Mouse (Mus musculus): Measurements from ENCODE around the gene Nlk.

DNA sequence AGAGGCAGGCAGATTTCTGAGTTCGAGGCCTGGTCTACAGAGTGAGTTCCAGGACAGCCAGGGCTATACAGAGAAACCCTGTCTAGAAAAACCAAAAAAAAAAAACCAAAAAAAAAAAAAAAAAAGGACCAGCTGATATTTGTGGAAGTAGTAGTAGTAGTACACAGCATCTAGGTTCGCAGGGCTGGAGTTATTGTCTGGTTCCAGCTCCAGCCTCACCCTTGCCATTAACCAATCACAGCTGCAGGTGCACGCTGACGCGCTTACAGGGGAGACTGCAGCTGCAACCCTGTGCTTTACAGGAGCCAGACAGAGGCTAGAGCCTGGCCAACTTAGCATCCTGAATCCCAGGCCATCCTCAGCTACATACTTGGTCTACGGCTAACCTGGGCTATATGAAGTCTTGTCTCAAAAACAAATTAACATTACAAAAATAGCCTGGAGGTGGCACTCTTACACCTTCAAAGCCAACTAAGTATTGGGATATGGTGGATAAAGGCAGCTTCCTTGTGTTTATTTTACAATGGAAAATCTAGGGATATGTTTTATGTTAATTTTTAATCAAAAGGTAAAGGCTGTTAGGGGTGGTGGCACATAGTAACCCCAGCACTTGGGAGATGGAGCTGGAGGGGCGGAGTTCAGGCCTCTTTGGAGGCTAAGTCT, 152.6 kb downstream of the Nlk start:
- TF ChIP-seq GATA1 (IDR thresholded peaks at IDR 0.05; ENCODE audit: borderline replicate concordance, low read length): no peak
- no peak for TF ChIP-seq FLI1 (IDR thresholded peaks at IDR 0.05; ENCODE audit: low read length)

Measured in megakaryocyte, embryonic 14.5 days (primary cell).